8 mouse cellular contexts compared by ENCODE assay signal in genomic region chr4:114924971-114925916, GRCm38 (mm10). TPM values are rescaled to one million over a fixed set of nuclear protein-coding genes. Genes with fewer than 3 reads are reported as not detected.
DNase-seq lines count a peak whose midpoint lies in the region; ATAC-seq and TF ChIP-seq lines count a peak whose summit lies in the region.

No protein-coding gene starts in this region.

- 0 out of 2 replicates have a peak, but pooled peaks have one; percentile 7 for TF ChIP-seq CTCF in lung, embryonic 14.5 days (IDR thresholded peaks at IDR 0.05; ENCODE audit: low read depth)
- no peak for TF ChIP-seq CTCF in small intestine, adult 2 months (IDR thresholded peaks at IDR 0.05; ENCODE audit: extremely low read depth, insufficient read length, insufficient replicate concordance, low read depth, low read length)

- peaks cover 80% of the 10 kb centered on the region for H3K27me3 ChIP-seq in lung, embryonic 14.5 days (ENCODE audit: insufficient read depth, low read length)
- H3K27me3 ChIP-seq in hindbrain, embryonic 12.5 days = peaks cover 89% of the 10 kb centered on the region
- H3K27me3 ChIP-seq in liver, embryonic 13.5 days = peaks cover 89% of the 10 kb centered on the region
- H3K27me3 ChIP-seq in small intestine, adult 2 months (ENCODE audit: control insufficient read depth, insufficient read depth, low read length) = peaks cover 41% of the 10 kb centered on the region

- peak; percentile 57 for DNase-seq in lung, embryonic 14.5 days
- no peak for DNase-seq in lung, postnatal 36 days
- peak; percentile 49 for DNase-seq in embryo, embryonic 10 days (ENCODE audit: low spot score)
- DNase-seq in liver, embryonic 13.5 days = no peak
- DNase-seq in left cerebral cortex, adult 18-20 months (ENCODE audit: low spot score in 2 of 2) = no peak
- no peak for DNase-seq in thymus, postnatal 10 days (ENCODE audit: low spot score in 2 of 2)

- peak overlapping the region; percentile 13; the same call in 1 of the 2 replicates for H3K9ac ChIP-seq in lung, embryonic 14.5 days
- H3K9ac ChIP-seq in hindbrain, embryonic 12.5 days = 0 out of 2 replicates have a peak overlapping the region, but pooled peaks have one; percentile 36
- no peak overlapping the region for H3K9ac ChIP-seq in liver, embryonic 13.5 days

- H3K4me3 ChIP-seq in lung, embryonic 14.5 days (ENCODE audit: low read depth, low read length) = peak overlapping the region; percentile 40
- H3K4me3 ChIP-seq in hindbrain, embryonic 12.5 days = peak overlapping the region; percentile 40
- H3K4me3 ChIP-seq in liver, embryonic 13.5 days (replicated peaks) = peak overlapping the region; percentile 42
- H3K4me3 ChIP-seq in small intestine, adult 2 months (ENCODE audit: low read depth, low read length) = peak overlapping the region; percentile 38

- H3K9me3 ChIP-seq in lung, embryonic 14.5 days (ENCODE audit: low read depth, low read length) = no peaks in the 10 kb centered on the region
- no peaks in the 10 kb centered on the region for H3K9me3 ChIP-seq in hindbrain, embryonic 12.5 days (replicated peaks)
- H3K9me3 ChIP-seq in liver, embryonic 13.5 days (replicated peaks) = no peaks in the 10 kb centered on the region

- peak; percentile 80 for ATAC-seq in lung, embryonic 14.5 days (ENCODE audit: insufficient read depth)
- peak; percentile 48; the same call in 1 of the 2 replicates for ATAC-seq in hindbrain, embryonic 12.5 days (ENCODE audit: low FRiP score)
- ATAC-seq in liver, embryonic 13.5 days (ENCODE audit: low read depth) = no peak

- H3K4me2 ChIP-seq in lung, embryonic 14.5 days = peak overlapping the region; percentile 66
- H3K4me2 ChIP-seq in hindbrain, embryonic 12.5 days (replicated peaks) = peak overlapping the region; percentile 64
- peak overlapping the region; percentile 48 for H3K4me2 ChIP-seq in liver, embryonic 13.5 days

- H3K4me1 ChIP-seq in lung, embryonic 14.5 days (ENCODE audit: insufficient read depth) = no peaks in the 10 kb centered on the region
- peaks cover 13% of the 10 kb centered on the region for H3K4me1 ChIP-seq in hindbrain, embryonic 12.5 days
- H3K4me1 ChIP-seq in liver, embryonic 13.5 days (replicated peaks) = peaks cover 9% of the 10 kb centered on the region
- H3K4me1 ChIP-seq in small intestine, adult 2 months (ENCODE audit: control insufficient read depth, insufficient read depth, insufficient read length, low read length) = peaks cover 5% of the 10 kb centered on the region

- no peak overlapping the region for H3K27ac ChIP-seq in lung, embryonic 14.5 days (ENCODE audit: low read depth)
- H3K27ac ChIP-seq in hindbrain, embryonic 12.5 days = no peak overlapping the region
- no peak overlapping the region for H3K27ac ChIP-seq in liver, embryonic 13.5 days
- no peak overlapping the region for H3K27ac ChIP-seq in small intestine, adult 2 months (ENCODE audit: insufficient read depth, low read depth, low read length)

- TF ChIP-seq POLR2A in small intestine, adult 2 months (IDR thresholded peaks at IDR 0.05; ENCODE audit: low read depth, low read length) = no peak

- no peaks in the 10 kb centered on the region for H3K36me3 ChIP-seq in lung, embryonic 14.5 days (ENCODE audit: insufficient read depth)
- H3K36me3 ChIP-seq in hindbrain, embryonic 12.5 days = no peaks in the 10 kb centered on the region
- no peaks in the 10 kb centered on the region for H3K36me3 ChIP-seq in liver, embryonic 13.5 days
- no peaks in the 10 kb centered on the region for H3K36me3 ChIP-seq in small intestine, adult 2 months (ENCODE audit: control insufficient read depth, insufficient read depth, low read length)

- under 1% methylated on average over 123 of the region's 125 CpGs for WGBS in lung, embryonic 14.5 days
- WGBS in hindbrain, embryonic 12.5 days = under 1% methylated on average over 89 of the region's 125 CpGs
- 1% methylated on average over 122 of the region's 125 CpGs for WGBS in liver, embryonic 13.5 days (ENCODE audit: insufficient replicate concordance)
- whole genome bisulfite sequencing in small intestine, adult 2 months = 2% methylated on average over 125 of the region's 125 CpGs

RNA-seq across cellular contexts. Expression of gene Foxe3, which starts 0.6 kb away (rescaled TPM):
- polyA plus RNA-seq in lung, embryonic 14.5 days (2014; fragmentation: Nextera tagmentation; extraction: Ambion mirVana) = not detected in 2 replicates
- polyA plus RNA-seq in hindbrain, embryonic 12.5 days (2016; fragmentation: Nextera tagmentation; extraction: Ambion mirVana) = not detected in 2 replicates
- polyA plus RNA-seq in liver, embryonic 13.5 days (2015; fragmentation: Nextera tagmentation; extraction: Ambion mirVana) = not detected in 2 replicates
- not detected in 2 replicates for polyA plus RNA-seq in small intestine, adult 2 months (2012; rRNA removed)
- total RNA-seq in left cerebral cortex, adult 18-20 months (2021) = not detected

RNA-seq across cellular contexts. Expression of gene Foxd2, which starts 16.6 kb away (rescaled TPM):
- polyA plus RNA-seq in lung, embryonic 14.5 days (2014; fragmentation: Nextera tagmentation; extraction: Ambion mirVana) = 0.16 and 0.32 TPM in 2 replicates
- 2.2 and 2.8 TPM in 2 replicates for polyA plus RNA-seq in hindbrain, embryonic 12.5 days (2016; fragmentation: Nextera tagmentation; extraction: Ambion mirVana)
- not detected in 2 replicates for polyA plus RNA-seq in liver, embryonic 13.5 days (2015; fragmentation: Nextera tagmentation; extraction: Ambion mirVana)
- polyA plus RNA-seq in small intestine, adult 2 months (2012; rRNA removed) = 0.06 and 0.16 TPM in 2 replicates
- under 1 TPM; 0.58 to 0.91 TPM for total RNA-seq in left cerebral cortex, adult 18-20 months (2021)

Comparison
In these comparisons a context has a peak if more than half of its experiments do, and no peak if none do; other contexts are left out.
1. DNase-seq: peak in lung, embryonic 14.5 days (single experiment) and embryo, embryonic 10 days (single experiment); none in lung, postnatal 36 days (single experiment), liver, embryonic 13.5 days (single experiment), left cerebral cortex, adult 18-20 months (0 of 2) and thymus, postnatal 10 days (0 of 2).
2. Peak in every context shown above with its lines, with median percentiles within 50 percentile points of each other: H3K4me2 ChIP-seq and H3K4me3 ChIP-seq.